Mouse (Mus musculus) frontal cortex, adult (tissue): Measurements from ENCODE around the gene A2ml1.
A peak's percentile ranks its signal among the peaks of the same experiment; 100 is the strongest.

Experiments used
- ATAC-seq: cut with Nextera tagmentation; 2 replicates; pipeline ENCODE4 v1.9.2; 2017; ENCODE audit warnings: mild to moderate bottlenecking, moderate library complexity, mixed read lengths; ENCODE audit not compliant: low TSS enrichment

A2ml1 gene

DNA sequence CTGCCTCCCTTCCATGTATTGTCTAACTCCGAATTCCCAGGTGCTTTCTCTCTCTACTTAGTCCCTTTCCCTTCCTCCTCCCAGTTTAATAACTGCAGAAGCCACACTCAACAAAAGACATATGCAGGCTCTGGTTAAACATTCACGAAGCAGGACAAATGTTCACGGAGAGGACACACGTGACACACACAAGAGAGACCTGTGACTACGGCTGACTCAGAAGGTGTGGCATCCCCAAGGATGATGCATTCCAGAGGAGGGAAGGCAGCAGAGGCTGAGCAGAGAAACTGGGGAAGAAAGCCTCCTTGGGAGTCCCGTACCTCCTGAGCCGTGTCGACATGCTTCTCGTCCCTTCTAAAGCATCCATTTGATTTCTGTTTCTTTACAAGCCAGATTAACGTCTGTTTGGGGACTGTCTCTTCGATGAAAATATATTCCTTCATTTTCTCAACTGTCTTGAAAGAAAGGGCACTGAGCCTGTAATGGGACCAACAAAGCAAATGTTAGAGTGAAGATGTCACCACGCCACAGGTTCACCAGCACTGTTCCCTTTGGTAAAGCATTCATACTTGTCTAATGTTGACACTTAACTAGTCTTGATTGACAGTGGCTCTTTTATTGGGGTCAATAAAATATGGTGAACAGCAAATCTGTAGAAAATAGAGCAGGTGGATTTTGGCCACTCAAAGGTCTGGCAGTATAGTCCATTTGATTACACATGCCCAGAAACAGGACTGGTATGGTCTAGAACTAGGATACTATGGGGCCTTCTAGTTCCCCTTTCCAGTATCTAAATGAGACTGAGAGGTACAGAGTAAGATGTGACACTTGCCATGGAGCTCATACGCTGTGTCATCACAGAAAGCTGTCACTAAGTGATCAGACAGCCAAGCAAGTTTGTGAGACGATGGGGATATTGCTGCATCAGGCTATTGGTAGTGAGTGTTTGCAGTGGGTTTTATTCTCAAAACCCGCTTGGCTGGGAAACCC, 31.6 kb downstream of the A2ml1 start:
- no peak for ATAC-seq

- no peak for ATAC-seq
Observed at GRCm38 (mm10) chr6:128548532-128548931, 32.9 kb downstream of the A2ml1 start.

DNA sequence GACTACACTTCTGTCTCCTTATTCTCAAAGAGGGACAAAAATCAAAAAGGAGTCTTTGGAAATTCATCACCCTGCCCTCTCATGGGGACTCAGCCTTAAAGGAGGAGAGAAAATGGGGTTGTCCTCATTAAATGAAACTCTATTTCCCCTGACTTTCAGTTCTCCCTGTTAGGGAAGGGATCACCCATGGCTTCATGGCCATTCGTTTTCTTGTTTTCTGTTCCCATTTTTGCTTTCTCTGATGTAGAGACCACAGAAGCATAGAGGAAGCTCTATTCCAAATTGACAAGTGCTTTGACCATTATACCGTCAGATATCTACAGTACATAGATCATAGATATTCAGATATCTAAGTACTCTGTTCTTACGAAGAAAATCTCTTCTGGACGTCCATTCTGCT, 36.0 kb downstream of the A2ml1 start:
- ATAC-seq = no peak

DNA sequence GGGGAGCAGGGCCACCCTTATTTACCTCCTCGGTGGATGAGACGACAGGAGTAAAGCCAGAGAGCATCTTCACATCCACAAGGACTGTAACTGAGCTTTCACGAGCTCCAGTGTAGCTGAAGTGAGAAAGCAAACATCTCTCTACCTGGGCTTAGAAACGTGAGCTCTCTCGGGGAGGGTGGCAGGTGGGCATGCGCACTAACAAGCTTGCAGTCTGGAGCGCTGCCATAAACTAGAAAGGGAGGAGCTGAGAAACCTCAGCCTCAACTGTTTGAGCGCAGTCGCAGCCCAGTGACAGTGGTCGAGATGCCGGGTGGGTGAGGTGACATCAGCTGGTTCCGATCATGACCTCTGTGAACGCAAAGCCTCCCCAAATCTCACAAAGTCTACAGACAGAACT, 38.2 kb downstream of the A2ml1 start:
- ATAC-seq = peak; percentile 83

GRCm38 (mm10) chr6:128535250-128535649, 46.2 kb downstream of the A2ml1 start:
- ATAC-seq = no peak

GRCm38 (mm10) chr6:128533296-128533695, 48.1 kb downstream of the A2ml1 start:
- ATAC-seq = no peak

DNA sequence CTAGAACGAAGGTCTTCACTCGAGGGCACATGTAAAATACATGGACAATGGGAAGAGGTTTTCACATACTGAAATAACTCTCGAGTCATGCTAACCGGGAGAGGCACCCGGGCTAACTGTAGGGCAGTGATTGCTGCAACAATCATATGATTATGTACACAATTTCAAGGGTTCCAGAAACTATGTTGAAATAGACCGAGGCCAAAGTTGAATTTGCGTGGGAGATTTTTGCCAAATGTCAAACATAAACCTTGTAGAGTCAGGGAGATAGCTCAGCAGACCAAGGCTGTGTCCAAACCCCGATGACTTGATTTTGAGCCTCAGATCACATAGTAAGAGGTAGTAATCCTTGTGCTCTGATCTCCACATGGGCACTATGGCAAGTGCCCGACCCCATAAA, 48.7 kb downstream of the A2ml1 start:
- no peak for ATAC-seq

DNA sequence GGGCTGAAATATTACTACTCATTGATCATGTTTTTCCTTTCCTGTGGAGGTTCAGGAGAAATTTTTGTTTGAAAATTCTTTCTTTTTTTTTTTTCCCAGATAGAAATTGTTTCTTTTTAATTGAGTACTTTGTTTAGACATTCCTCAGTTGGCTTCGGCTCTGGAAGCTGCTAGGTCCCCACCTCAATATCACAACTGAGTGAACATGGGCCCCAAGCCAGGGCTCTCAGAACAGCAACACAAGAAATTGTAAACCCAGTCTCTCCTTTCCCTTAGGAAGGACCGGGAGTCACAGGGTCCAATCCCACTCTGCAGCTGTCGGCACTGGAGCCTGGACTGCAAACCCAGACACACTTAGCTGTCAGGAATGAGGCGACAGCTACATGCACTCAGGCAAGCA, 52.9 kb downstream of the A2ml1 start:
- ATAC-seq = no peak

DNA sequence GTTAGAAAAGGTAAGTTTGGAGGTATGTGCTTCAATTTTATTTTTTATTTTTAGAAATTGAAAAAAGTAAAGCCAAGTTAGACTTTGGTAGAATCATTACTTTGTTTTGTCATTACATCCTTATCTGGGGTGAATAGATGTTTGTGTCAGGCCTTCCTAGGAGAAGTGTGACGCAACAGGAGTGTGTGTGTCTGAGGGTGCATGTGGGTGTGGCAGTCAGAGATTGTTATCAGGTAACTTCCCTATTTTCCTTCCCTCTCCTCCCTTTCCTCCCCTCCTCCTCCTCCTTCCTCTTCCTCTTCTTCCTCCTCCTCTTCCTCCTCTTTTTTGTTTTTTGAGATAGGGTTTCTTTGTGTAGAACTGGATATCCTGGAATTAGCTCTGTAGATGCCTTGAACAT, 54.3 kb downstream of the A2ml1 start:
- ATAC-seq = no peak

DNA sequence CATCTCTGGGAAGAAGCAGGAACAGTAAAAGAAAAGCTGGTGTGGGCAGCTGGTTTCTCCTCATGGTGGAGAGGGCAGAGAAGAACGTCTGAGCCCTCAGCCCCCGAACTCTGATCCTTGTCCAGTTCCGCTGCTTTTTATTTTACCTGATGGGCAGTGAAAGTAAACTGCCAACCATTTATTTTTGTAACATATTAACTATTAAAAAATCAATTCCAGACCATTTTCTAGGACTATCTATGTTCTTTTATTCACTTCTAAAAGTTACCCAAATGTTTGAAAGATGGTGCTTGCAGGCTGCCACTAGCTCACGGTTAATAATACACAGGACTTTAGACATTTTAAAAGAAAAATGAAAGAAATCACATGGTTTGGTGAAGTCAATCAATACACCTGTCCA, 54.8 kb downstream of the A2ml1 start, which contains the start of gene Pzp:
TSS of gene Pzp (minus strand) at position 120 of the 400 bp plus-strand sequence.
- no peak for ATAC-seq

DNA sequence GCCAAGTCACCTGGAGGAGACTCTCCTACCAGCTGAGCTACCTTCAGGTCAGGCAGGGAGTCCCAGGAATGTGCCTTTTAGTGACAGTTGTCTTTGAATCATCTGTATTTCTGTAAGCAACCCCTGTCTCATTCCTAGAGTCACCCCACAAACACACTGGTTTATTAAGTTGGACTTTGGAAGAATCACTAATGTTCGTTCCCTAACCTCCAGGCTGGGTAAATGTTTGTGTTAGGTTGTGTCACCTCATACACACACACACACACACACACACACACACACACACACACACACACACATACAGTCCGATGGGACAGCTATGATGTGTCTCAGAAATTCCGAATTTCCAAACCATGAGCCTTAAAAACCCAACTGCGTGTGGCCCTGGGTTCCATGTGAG, 55.6 kb downstream of the A2ml1 start:
- no peak for ATAC-seq

DNA sequence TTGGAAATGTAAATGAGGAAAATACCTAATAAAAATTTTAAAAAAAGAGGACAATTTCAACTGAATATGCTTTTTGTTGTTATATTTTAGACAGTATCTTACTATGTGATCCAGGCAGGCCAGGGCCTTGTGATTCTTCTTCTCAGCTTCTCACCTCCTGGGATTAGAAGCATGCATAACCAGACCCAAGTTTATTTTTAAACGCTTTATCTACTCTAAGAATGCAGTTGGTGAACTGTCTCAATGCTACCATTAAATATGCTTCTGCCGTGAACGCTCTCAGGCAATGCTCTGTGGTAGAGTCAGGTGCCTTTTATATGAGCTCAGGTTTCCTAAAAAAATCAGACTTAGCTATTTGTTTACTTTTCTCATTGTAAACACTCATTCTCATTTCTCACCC, 58.0 kb downstream of the A2ml1 start:
- ATAC-seq = no peak

DNA sequence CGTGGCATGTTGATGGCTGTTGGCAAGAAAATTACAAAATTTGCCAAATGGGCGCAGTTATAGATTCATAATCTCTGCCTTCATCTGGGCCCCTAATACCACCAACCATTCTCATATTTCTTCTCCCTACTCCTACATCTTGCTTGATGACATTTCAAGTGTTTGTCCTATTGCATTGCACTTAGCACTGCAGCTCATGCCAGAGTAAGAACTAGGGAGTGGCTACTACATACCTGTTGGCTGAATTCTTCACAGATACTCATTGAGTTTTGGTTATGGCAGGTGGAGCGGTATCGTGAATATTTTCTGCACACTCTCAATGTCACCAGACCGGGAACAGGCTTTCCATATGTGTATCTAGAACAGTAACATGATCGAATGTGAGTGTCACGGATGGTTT, 62.2 kb downstream of the A2ml1 start:
- ATAC-seq = no peak

DNA sequence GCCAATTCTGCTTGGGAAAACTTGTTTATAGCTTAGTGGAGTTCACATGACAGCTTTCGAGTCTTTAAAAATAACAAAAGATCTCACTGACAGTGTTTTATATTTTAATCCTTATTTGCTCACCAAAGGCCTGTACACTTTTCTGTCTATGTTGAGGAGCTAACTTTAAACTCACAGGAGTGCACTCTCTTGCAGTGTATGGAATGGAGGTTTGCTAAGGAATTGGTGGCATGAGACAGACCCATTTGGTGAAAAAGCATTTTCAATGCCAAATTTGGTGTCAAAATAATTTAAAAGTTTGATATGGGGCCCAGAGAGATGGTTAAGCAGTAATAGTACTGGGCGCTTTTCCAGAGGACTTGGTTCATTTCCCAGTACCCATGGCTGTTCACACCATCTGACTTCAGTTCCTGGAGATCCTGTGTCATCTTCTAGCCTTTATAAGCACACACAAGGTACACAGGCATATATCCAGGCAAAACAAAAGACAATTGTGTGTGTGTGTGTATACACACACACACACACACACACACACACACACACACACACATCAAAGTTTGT, 75.7 kb downstream of the A2ml1 start:
- peak; percentile 67 for ATAC-seq

DNA sequence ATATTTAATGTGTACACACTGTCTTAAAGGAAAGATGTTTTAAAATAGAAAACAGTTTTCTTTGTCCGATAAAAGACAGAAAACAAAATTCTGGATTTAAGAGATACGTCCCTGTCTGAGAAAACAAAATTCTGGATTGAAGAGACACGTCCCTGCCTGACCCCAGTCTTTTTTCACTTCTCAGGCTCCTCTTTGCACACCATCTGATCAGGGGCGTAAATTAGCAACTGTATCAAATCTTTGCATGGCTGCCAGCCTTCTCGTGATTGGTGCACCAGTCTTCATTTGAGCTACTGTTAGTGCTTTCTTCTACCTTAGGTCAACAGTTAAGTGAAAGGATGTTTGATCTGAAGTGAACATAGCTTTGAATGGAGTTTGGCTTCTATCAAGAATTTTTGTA, 76.7 kb downstream of the A2ml1 start:
- ATAC-seq = no peak

DNA sequence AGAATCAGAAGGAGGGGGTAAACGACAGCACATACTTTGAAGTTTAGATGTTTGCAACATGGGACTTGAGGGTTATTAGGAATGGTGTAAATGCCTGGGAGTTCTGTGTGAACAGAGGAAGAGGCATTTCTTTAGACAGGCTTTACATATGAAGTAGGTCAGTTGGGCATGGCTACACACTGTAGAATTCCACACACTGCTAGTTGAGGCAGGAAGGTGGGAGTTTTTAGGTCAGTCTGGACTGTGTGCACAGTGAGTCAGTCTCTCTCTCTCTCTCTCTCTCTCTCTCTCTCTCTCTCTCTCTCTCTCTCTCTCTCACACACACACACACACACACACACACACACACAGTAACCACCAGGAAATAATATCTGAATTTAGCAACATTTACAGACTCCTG, 86.1 kb downstream of the A2ml1 start:
- peak; percentile 85 for ATAC-seq

DNA sequence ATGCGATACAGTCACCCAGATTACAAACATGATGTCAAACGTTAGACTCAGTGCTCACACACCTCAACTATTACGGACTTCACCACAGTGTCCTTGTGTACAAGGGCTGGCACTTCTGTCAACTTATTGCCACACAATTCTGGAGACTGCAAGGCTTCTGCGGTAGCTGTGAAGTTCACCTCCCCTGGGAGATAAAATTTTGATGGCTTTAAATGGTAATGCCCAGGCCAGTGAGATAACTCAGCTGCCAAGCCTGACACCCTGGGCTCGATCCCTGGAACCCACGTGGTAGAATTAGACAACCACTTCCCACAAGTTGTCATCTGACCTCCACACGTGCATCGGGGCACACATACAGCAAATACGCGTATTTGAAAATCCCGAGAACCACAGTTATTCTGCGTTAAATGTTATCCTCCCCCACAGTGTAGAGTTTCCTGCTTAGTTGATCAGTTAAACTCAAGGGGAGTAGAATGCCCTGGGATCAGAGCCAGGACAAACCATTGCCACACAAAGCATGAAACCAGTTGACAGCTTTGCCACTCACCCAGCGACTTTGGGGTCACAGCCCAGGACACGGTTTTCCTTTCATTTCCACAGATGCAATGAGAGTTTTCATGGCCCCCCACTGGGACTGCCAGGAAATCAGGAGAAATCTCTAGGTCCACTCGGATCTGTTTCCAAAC, 86.6 kb downstream of the A2ml1 start:
- ATAC-seq = no peak

DNA sequence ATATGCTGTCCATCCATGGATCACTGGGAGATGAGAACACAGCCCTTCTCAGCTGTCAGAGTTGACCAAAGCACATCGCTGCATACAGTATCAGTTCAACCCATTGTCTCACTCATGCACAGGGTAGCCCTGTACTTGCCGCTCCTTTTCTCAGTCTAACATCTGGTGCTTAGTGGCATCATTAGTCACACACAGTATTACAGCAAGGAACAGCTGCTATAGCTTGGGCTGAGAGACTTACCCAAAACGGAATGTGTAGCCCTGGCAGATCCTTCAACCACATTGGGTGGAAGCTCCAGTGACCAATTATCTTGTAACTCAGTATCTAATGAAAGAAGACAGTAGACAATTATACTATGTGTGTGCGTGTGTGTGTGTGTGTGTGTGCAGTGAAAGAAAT, 89.5 kb downstream of the A2ml1 start:
- no peak for ATAC-seq

- no peak for ATAC-seq
Observed at GRCm38 (mm10) chr6:128490141-128490540, 91.3 kb downstream of the A2ml1 start.
